Mouse (Mus musculus) layer of hippocampus, adult 2 months (tissue): ENCODE measurements around the gene Lrch1. TPM values are rescaled to one million over a fixed set of nuclear protein-coding genes. Genes with fewer than 3 reads are reported as not detected.
A peak's percentile ranks its signal among the peaks of the same experiment; 100 is the strongest.

ENCODE experiments used
- DNase-seq, 2 experiments: peaks; one replicate each; pipeline ENCODE4 v3.0.0; 2022; ENCODE audit warnings: low spot score in 2 of 2
- H3K27ac ChIP-seq: fragments of 200-600 bp; 2 replicates; pipeline ENCODE4 v1.8.1; 2022
- H3K4me3 ChIP-seq: fragments of 200-600 bp; 2 replicates; pipeline ENCODE4 v1.8.1; 2022; ENCODE audit warnings: mild to moderate bottlenecking
- CTCF ChIP-seq: fragments of 200-600 bp; conservative IDR thresholded peaks from 2 replicates; pipeline ENCODE4 v1.8.1; 2022; ENCODE audit warnings: antibody characterized with exemption, mild to moderate bottlenecking, moderate library complexity
- total RNA-seq, 2 experiments: library from RNA; stranded (reverse); gene quantifications; 2 replicates each; pipeline ENCODE4 v1.2.3; 2021

The Lrch1 gene
- total RNA-seq, 2 experiments from 2014 or later = 17.5 to 24.7 TPM

GRCm38 (mm10) chr14:74886453-74886852 is 61.2 kb downstream of the Lrch1 start:
- no peak for DNase-seq
- Histone ChIP-seq H3K4me3 (no peak overlapping the region), H3K27ac (peak overlapping the region; percentile 15; the same call in 1 of the 2 replicates)
- no peak for TF ChIP-seq CTCF

- no peak overlapping the region for H3K4me3 ChIP-seq
- no peak for TF ChIP-seq CTCF
- no peak for DNase-seq
- H3K27ac ChIP-seq = peak overlapping the region; percentile 74
Observed at GRCm38 (mm10) chr14:74884920-74885319, 62.8 kb downstream of the Lrch1 start.

- TF ChIP-seq CTCF = no peak
- Histone ChIP-seq H3K4me3 (no peak overlapping the region), H3K27ac (peak overlapping the region; percentile 74)
- peak; percentile 55 to 63 for DNase-seq
Observed at GRCm38 (mm10) chr14:74884024-74884680, 63.5 kb downstream of the Lrch1 start.

GRCm38 (mm10) chr14:74883204-74883603 is 64.5 kb downstream of the Lrch1 start:
- Histone ChIP-seq H3K4me3 (peak overlapping the region; percentile 20; the same call in 1 of the 2 replicates), H3K27ac (peak overlapping the region; percentile 39; the same call in 1 of the 2 replicates)
- peak; percentile 51 to 55 for DNase-seq
- no peak for TF ChIP-seq CTCF

DNA sequence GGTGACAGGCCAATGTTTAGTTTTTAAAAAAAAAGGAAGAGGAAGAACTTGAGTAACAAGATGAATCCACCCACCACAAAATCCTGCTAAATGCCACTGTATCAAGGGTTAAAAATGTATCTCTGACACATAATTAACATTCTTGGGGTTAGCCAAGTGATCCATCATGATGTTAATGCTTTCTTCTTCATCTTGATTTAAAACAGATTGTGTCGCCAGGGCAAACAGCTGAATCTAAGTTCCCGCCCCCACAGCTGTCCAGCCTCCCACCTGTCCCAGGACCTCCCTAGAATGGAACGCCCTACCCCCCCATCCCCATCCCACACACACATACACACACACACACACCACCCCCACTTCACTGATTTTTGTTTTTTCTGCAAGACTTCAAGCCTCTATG is 64.9 kb downstream of the Lrch1 start:
- no peak for DNase-seq
- Histone ChIP-seq H3K27ac (no peak overlapping the region), H3K4me3 (no peak overlapping the region)
- no peak for TF ChIP-seq CTCF

GRCm38 (mm10) chr14:74880868-74881267 is 66.8 kb downstream of the Lrch1 start:
- Histone ChIP-seq H3K27ac (no peak overlapping the region), H3K4me3 (no peak overlapping the region)
- TF ChIP-seq CTCF = no peak
- no peak for DNase-seq

- TF ChIP-seq CTCF = no peak
- Histone ChIP-seq H3K27ac (no peak overlapping the region), H3K4me3 (no peak overlapping the region)
- DNase-seq = no peak
Observed at GRCm38 (mm10) chr14:74879480-74879879, 68.2 kb downstream of the Lrch1 start.

- no peak for TF ChIP-seq CTCF
- H3K4me3 ChIP-seq = no peak overlapping the region
- DNase-seq = no peak
Observed at GRCm38 (mm10) chr14:74877287-74877686, 70.4 kb downstream of the Lrch1 start.

DNA sequence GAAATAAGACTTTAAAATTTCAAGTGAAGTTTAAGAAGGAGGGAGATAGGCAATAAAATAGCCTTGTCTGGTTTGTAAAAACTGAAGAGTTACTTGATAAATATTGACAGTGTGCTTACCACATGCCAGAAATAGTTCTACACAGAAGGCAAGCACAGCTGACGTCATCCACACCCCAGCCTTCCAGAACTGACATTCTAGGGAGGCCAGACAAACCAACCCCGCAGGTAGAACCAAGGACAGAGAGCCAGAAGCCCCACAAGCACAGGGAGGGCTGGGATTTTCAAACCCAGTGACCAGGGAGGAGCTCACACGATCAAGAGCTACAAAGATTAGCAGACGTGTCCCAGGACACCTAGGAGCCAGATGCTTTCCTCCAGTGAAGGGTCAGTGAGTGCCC is 76.5 kb downstream of the Lrch1 start:
- Histone ChIP-seq H3K4me3 (no peak overlapping the region), H3K27ac (no peak overlapping the region)
- TF ChIP-seq CTCF = no peak
- DNase-seq = no peak

More at GRCm38 (mm10) chr14:74877287-74877686, 70.4 kb downstream of the Lrch1 start:
- no peak overlapping the region for H3K27ac ChIP-seq

DNA sequence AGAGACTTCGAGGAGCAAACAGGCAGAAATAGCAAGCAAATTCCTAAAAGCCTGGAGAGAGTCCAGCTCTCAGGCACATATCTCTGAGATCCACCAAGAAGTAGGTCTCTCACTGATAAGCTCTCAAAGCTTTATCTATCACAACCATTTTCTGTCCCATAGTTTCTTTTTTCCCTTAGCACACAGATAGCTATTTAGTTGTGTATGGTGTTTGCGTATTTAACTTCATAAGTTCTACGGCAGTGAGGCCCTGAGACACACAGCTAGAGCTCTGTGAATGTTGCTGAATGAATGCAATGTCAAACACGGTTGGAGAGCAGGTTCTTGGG is 78.8 kb downstream of the Lrch1 start:
- TF ChIP-seq CTCF = no peak
- H3K27ac ChIP-seq = no peak overlapping the region
- DNase-seq = no peak
- H3K4me3 ChIP-seq = no peak overlapping the region

- no peak overlapping the region for H3K4me3 ChIP-seq
- H3K27ac ChIP-seq = no peak overlapping the region; the same call in 1 of the 2 replicates
- TF ChIP-seq CTCF = no peak
- no peak for DNase-seq
Observed at GRCm38 (mm10) chr14:74868188-74868901, 79.3 kb downstream of the Lrch1 start.

DNA sequence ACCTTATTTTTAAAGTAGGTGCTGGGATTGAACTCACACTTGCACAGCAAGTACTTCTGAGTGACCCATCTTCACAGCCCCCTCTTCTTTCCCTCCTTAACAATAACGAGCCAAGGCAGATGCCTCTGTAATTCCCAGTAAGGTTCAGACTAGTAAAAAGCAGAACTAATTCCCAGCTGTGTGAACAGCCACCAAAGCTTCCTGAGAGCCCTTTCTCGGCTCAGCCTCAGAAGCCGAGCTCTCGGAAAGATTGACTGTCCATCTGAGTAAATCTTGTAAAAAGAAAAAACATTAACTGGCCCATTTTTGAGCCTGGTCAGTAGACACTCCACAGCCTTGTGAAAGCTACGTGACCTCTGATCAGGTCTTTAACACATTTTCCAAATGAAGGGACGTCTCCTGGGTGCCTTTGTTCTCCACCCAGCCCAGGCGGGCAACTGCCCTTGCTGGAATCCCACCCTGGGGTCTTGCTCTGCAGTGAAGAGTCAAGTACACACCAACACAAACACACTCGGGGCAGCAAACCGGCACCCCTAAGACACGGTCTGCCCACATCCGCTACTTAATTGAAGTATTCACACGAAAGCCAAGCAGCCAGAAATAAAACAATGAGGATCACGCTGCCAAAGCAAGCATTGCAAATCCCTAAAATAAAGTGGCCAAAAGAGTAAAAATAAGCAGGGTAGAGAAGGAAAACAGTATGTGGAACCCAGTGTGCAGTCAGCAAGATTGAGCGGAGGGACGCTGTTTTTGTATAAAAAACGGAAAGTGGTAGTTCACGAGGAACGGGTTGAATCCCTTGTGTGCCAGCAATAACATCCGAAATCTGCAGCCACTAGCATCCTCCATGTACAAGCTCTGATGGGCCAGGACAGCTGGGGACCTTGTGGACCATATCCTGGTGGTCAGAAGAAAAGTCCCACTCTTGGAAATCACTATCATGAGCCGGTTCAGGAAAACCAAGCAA is 80.3 kb downstream of the Lrch1 start:
- peak overlapping the region; percentile 71 for H3K27ac ChIP-seq
- TF ChIP-seq CTCF = no peak
- H3K4me3 ChIP-seq = peak overlapping the region; percentile 44
- no peak for DNase-seq

GRCm38 (mm10) chr14:74865738-74866137 is 81.9 kb downstream of the Lrch1 start:
- no peak for TF ChIP-seq CTCF
- DNase-seq = no peak
- Histone ChIP-seq H3K27ac (no peak overlapping the region), H3K4me3 (no peak overlapping the region)
